Mouse (Mus musculus) CD4-positive, CD25-positive, alpha-beta regulatory T cell, adult 9 weeks (primary cell): ENCODE measurements around the gene Olfr427. TPM values are rescaled to one million over a fixed set of nuclear protein-coding genes. Genes with fewer than 3 reads are reported as not detected.

ENCODE experiments used
- polyA plus RNA-seq: library from polyadenylated mRNA; unstranded; fragments of 100-300 nt; shearing (Covaris generic); gene quantifications from one replicate; pipeline ENCODE4 v1.2.1, GENCODE M21; 2017

Gene Olfr427
- not detected for polyA plus RNA-seq

GRCm38 (mm10) chr1:174096591-174096990 is at the start of gene Olfr427:
Gene Olfr427, plus strand, starts transcription at chr1:174096891.

GRCm38 (mm10) chr1:174048893-174049292 is 47.8 kb upstream of the Olfr427 start, which contains the start of gene Olfr432:
Gene Olfr432, plus strand, starts transcription at chr1:174049205.

GRCm38 (mm10) chr1:174066305-174066704 is 30.4 kb upstream of the Olfr427 start, which contains the start of gene Olfr430:
Gene Olfr430, plus strand, starts transcription at chr1:174066605.

GRCm38 (mm10) chr1:174084031-174084430 is 12.7 kb upstream of the Olfr427 start, which contains the start of gene Olfr429:
Gene Olfr429, plus strand, starts transcription at chr1:174084331.

GRCm38 (mm10) chr1:174121062-174121461 is 24.4 kb downstream of the Olfr427 start, which contains the start of gene Olfr231:
Gene Olfr231, minus strand, starts transcription at chr1:174121162.

GRCm38 (mm10) chr1:174131217-174131616 is 34.5 kb downstream of the Olfr427 start, which contains the start of gene Olfr424:
Gene Olfr424, plus strand, starts transcription at chr1:174131517.

Other genes with a start within 250 kb of the Olfr427 start
- gene Ifi211, start 183.8 kb upstream of the Olfr427 start, polyA plus RNA-seq = 1.2 TPM
- gene Mndal, start 154.4 kb upstream of the Olfr427 start, polyA plus RNA-seq = 543 TPM
- gene Ifi203, start 154.2 kb upstream of the Olfr427 start, polyA plus RNA-seq = 438 TPM
- gene Ifi202b, start 114.1 kb upstream of the Olfr427 start, polyA plus RNA-seq = not detected
- gene Ifi205, start 65.1 kb upstream of the Olfr427 start, polyA plus RNA-seq = not detected
- gene Olfr433, start 56.2 kb upstream of the Olfr427 start, polyA plus RNA-seq = not detected
- not detected for gene Olfr432, start 47.7 kb upstream of the Olfr427 start, polyA plus RNA-seq
- not detected for gene Olfr430, start 30.3 kb upstream of the Olfr427 start, polyA plus RNA-seq
- not detected for gene Olfr429, start 12.6 kb upstream of the Olfr427 start, polyA plus RNA-seq
- gene Olfr231, start 24.3 kb downstream of the Olfr427 start, polyA plus RNA-seq = not detected
- not detected for gene Olfr424, start 34.6 kb downstream of the Olfr427 start, polyA plus RNA-seq
- not detected for gene Olfr420, start 58.7 kb downstream of the Olfr427 start, polyA plus RNA-seq
- 0.04 TPM for gene Spta1, start 75.9 kb downstream of the Olfr427 start, polyA plus RNA-seq
- not detected for gene Olfr419, start 155.2 kb downstream of the Olfr427 start, polyA plus RNA-seq
- gene Mptx1, start 233.6 kb downstream of the Olfr427 start, polyA plus RNA-seq = not detected